Mouse (Mus musculus) CD8-positive naive resting alpha-beta T cell, adult 2 months (primary cell): Measurements from ENCODE around the gene Serp1.

Source experiments
- DNase-seq, 2 experiments: peaks; one replicate each; pipeline ENCODE4 v3.0.0; 2022; ENCODE audit warnings: low read depth in 2 of 2, low spot score in 2 of 2

The Serp1 gene

GRCm38 (mm10) chr3:58525652-58526407, at the start of gene Serp1, which contains the start of gene Eif2a:
Gene Serp1, minus strand, starts transcription at chr3:58525892.
Gene Eif2a, plus strand, starts transcription at chr3:58525821.
- DNase-seq: peak; percentile 97 to 98

DNA sequence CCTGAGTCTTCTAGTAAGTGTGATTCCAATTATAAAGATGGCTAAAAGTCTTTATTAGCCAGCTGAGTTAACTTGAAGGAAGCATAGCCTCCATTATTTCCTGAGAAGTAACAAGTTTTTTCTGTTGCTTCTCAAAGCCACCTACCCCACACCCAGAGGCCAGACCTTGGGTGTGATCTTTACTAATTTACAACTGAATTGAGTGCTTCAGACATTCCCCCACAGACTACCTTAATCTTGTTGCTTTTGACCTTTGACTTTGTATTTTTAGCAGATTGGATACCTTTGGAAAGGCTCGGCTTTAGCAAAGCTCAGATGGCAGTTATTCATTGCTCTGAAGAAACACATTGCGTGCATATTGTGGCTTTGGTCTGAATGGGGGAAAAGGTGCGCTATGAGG, 45.1 kb upstream of the Serp1 start:
- DNase-seq: no peak

DNA sequence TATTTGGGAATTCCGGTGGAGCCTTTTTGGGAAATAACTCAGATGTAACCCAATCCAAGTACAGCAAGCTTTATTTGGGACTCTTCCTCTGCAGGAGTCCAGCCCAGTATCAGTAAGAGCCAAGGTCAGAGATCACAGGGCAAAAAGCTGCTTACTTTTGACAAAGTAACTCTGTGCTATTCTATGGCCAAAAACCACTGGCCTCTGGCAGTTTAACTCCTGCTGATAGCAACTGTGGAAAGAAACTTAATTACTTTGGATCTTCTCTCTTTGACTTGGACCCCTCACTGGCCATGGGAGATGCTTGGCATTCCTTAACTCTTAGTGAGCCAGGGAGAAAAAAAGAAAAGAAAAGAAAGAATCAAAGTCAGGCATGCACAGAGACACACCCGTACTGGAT, 35.7 kb upstream of the Serp1 start:
- DNase-seq: no peak

GRCm38 (mm10) chr3:58559887-58560286, 34.2 kb upstream of the Serp1 start:
- DNase-seq: no peak

DNA sequence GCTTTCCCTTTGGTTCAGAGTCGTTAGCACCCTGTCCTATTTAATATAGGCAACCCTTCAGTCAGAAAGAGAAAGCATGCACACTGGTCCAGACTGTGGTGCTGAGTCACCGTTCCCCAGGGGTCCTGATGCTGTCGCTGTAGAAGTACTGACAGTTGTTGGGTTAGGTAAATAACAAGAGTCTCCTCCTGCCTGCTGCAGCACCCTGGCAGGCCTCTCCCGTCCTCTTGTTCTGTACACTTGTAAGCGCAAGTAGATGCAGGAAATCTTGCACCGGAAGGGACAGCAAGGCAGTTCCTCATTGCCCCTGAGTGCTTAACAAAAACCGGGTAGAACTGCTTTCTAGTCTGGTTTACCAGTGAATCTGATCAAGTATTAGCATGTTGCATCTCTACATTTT, 31.0 kb upstream of the Serp1 start:
- DNase-seq: no peak

DNA sequence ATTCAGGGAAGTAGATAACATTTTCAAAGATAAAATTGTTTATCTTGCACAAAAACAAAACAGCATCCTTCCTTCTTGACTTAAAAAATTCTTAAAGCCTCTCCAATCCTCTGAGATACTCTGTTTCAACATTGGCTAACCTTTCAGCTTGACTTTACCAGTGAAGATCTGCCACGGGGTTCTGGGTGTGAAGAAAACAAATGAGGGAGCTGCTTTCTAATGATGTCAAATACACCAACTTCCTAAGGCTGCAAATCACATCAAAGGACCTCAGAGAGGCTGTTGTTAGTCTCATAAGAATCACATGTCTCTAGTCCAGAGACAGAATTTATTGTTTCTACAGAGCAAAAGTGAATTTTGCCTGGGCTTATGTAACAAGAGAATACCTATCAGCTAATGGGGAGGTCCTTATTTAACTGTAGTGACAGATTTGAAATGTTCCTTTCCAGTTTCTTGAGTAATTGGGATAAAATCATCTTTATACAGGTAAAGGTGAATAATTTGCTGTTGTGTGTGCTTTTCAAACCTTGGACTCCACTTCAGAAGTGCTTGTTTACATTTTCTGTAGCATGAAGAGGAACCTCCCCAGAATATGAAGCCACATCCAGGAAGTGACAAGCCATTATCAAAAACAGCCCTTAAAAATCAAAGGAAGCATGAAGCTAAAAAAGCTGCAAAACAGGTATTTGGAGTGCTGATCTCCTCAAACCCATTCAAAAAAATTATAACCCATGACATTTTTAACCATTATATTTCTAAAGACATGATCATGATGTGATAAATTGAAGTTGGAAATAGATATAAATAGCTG, 26.5 kb upstream of the Serp1 start:
- DNase-seq: peak; percentile 43 to 59

DNA sequence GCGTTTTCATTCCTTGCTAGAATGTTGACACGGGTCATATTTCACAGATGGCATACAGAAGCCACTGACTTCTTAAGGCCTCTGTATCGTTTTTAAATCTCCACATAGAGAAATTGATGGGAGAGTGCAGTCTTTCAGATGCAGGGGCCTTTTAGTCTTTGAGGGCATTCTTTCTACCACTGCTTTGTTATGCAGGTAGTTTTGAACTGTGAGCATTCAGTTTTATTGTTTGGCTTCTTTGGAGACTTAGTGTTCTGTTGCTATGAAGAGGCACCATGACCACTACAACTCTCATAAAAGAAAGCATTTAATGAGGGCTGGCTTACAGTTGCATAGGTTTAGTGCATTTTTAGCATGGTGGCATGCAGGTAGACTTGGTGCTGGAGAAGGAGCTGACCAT, 10.9 kb upstream of the Serp1 start:
- DNase-seq: no peak

DNA sequence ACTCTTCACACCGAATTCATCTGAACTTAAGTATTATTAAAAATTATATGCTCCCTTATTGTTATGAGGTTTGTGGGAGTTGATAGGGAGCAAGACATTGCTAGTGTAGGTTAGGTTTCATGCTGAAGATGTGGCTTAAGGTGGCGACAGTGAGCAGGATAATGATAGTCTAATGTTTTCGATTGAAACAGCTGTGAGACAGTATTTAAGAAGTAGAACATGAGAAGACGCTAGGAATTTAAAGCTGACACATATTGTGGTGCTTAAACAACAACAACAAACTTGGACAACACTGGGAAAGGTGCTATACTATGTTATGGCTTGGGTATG, 681 bp upstream of the Serp1 start:
- DNase-seq: no peak

GRCm38 (mm10) chr3:58525166-58525565, 526 bp downstream of the Serp1 start:
- DNase-seq: no peak

DNA sequence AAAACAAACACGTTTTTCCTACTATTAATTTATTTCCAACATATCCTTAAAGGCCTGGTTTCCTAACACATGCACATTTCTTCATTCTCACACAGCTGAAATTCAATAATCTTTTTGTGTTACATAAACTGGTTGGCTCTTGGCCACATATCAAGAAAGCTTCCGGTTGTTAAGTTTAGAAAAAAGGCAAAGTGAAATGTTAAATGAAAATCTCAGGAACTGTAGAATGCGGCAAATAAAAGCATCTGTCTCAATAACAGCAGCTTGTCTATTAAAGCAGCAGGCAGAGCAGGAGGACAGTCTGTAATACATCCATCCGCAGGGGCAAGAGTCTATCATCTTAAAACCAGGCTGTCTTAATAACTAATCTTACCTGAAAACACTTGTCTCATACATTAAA, 1.4 kb downstream of the Serp1 start:
- no peak for DNase-seq

DNA sequence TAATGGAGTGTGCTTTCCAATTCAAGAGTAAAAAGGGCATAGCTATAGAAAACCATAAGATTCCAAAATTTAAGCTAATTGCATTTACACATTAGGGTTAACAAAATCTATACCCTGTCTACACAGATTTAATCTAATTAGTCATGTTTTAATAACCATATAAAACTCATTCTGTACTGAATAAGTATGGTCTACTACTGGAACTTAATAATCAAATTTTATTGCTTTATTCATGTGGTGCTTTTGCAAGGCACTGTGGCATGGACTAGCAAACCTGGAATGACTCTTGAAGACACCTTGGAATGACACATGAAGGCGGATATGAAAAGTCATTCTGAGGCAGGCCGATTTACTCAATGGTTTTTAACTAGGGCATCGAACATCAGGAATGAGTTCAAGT, 2.3 kb downstream of the Serp1 start:
- no peak for DNase-seq

DNA sequence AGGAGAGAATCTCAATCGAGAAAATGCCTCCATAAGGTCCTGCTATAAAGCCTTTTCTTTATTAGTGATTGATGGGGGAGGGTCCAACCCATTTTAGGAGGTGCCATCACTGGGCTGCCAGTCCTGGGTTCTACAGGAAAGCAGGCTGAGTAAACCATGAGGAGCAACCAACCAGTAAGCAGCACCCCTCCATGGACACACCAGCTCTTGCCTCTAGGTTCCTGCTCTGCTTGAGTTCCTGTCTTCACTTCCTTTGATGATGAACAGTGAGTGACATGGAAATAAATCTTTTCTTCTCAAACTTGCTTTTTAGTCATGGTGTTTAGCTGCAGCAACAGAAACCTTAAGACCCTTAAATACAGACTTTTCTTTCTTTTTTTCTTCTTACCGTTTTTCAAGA, 4.3 kb downstream of the Serp1 start:
- no peak for DNase-seq

DNA sequence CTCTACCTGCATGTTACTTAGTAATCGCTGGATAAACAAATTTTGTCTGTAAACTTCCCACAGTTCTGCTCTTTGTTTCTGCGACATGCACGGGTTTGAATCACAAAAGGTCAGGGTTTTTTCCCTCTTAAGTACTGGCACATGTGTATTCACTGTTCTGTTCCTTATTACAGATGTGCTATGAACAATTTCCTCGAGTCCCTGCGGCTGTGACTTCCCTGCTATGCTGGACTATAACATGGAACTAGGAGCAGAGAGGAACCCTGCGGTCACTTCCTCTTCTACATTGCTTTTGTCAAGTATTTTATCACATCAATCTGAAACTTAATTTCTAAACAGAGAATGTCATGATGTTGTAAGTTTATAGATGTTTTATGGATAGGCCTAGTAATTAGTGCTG, 5.4 kb downstream of the Serp1 start:
- DNase-seq: no peak

- DNase-seq: no peak
Observed at GRCm38 (mm10) chr3:58519536-58519935, 6.2 kb downstream of the Serp1 start.

DNA sequence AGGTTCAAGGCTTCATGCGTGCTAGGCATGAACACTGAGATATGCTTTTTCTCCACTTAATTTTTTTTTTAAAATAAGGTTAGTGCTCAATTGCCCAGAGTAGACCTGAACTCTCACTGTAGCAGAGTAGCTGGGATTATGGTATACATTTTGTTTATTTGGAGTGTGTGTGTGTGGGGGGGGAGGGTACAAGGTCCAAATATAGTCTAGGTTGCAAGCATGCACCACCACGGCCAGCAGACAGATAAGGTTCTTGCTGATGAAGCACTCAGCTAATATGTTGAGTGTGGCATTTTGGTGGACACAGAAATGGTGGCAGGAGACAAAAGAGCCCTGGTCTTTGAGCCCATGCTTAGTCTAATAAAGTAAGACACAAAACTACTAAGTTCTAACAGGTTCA, 6.7 kb downstream of the Serp1 start:
- no peak for DNase-seq

DNA sequence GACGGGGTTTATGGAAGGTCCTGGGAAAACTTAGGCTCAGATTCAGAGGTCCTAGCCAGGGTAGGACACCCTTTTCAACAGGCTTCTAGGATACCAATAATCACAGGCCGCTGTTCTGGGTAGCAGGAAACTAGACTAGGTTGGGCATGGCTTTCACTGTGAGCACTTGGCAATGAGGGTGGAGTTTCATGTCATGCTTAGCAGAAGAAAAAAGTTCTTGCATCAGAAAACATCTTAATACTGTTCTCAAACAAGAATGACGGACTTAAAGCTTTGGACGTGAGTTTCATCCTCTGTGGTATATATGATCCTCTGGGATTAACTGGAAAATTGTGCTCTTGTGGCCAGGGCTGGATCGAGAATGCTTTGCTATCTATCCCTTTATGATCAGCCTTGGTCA, 7.9 kb downstream of the Serp1 start:
- DNase-seq: no peak

DNA sequence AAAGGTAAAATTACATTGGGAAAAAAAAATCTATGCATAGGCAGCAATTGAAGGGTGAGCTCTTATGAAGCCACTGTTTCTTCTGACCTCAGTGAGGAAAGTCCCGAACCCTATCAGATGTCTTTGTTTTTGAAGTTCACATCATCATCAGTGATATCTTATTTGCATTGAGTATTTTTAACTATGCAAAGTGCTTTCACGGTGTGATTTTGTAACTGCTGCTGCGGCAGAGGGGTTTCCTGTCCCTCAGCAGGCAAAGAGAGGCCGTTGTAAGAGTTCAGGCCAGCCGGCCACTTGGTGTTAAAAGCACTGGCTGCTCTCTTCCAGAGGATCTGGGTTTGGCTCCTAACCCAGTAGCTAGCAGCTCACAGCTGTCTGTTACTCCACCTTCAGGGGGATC, 8.4 kb downstream of the Serp1 start:
- no peak for DNase-seq

GRCm38 (mm10) chr3:58516602-58516976, 9.1 kb downstream of the Serp1 start:
- no peak for DNase-seq

DNA sequence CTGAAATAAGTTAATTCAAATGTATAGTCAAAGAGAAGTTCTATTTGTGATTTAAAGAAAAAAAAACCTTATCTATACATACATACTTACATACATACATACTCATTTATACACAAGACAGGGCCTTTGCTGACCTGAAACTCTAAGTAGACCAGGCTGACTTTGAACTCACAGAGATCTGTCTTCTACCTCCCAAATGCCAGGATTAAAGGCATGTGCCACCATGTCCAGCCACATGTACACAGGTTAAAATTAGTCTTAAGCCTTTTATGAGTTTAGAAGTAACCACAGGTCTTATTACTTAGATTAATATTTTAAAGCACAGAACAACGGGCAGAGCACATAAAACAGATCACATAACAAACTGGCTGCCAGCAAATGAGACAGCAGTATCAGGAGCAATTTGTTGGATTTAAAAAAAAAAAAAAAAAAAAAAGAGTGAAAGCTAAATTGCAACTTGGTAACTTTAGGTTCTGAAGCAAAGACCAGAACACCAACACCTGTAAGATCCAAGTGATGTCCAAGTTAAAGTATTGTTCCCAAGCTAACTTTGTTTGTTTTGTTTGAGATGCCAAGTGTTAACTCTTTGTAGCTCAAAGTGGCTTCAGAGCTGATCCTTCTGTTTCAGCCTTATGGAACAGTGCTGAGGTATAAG, 9.6 kb downstream of the Serp1 start:
- DNase-seq: no peak

GRCm38 (mm10) chr3:58513483-58513882, 12.2 kb downstream of the Serp1 start:
- no peak for DNase-seq

DNA sequence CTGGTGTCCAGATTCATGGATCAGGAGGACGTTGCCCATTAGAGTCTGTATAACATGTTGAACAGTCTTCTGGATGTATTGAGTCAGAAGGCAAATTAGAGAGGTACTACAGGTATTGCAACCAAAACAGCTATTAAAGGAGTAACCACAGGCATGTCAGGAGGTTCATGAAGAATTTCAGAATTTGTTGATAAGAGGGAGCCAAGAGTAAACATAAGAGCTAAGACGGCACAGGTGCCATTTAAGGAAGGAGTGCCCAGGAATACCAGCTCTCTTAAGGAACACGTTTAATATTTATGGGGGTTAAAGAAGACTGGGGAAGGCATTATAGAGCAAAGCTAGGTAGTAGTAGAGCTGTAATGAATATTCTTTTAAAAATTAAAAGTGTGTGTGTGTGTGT, 13.0 kb downstream of the Serp1 start:
- no peak for DNase-seq

GRCm38 (mm10) chr3:58511581-58511980, 14.1 kb downstream of the Serp1 start:
- DNase-seq: no peak
